Mouse (Mus musculus): ENCODE measurements around the gene Gm21190. TPM values are rescaled to one million over a fixed set of nuclear protein-coding genes. Genes with fewer than 3 reads are reported as not detected.
"Not testable (repeated sequence)": the region's sequence is repeated elsewhere in the genome, so short reads cannot be mapped to it uniquely, and the experiment has no call there.

Gm21190 gene
- total RNA-seq, 2 experiments from 2014 or later, result not detected

DNA sequence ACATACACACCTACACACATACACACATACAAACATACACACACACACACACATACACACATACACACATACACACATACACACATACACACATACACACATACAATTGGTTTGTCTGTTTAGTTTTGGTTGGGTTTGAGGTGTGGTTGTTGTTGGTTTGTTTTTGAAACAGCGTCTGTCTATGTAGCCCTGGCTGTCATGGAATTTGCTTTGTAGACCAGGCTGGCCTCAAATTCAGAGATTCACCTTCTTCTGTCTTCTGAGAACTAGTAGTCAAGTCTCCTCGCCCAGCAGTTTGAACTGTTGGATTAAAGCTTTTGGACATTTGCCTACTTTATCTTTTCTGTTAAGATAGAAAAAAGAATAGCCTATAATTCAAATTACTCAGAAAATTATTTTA lies 38.1 kb downstream of the Gm21190 start:
- not testable (repeated sequence) for DNase-seq (ENCODE audit: low spot score in 2 of 2)

DNA sequence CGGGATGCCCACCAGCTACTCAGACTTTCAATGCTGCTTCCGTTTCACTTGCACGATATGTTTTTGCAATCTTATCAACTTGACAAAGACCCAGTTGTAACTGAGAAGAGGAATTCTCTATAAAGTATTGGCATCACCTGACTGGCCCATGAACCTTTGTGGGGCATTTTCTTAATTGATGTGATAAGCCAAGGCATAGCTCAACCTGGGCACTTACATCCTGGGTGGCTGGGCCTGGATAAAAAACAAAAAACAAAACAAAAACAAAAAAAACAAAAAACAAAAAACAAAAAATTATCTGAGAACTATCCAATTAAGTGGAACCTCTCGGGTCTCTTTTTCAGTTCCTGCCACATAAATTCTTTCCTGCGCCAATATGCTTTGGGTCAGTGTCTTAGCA lies 40.3 kb downstream of the Gm21190 start:
- no peak for DNase-seq (ENCODE audit: low spot score in 2 of 2)

DNA sequence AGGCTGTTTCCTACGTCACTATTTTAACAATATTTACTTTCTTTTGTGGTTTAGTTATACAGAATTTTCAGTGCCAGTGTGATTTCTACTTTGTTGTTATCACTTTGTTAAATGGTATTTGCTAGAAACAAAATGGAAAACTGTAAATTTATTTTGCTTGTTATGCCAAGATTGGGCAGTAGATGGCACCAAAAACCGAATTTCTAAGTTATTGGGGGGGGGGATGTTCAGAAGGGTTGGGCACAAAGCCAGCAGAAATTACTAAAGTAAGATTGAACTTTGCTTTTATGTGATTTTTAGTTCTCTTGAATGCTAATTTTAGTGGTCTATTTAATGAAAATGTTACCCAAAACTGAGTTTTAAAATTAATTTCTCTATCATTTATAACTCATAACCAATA lies 44.4 kb downstream of the Gm21190 start:
- not testable (repeated sequence) for DNase-seq (ENCODE audit: low spot score in 2 of 2)

DNA sequence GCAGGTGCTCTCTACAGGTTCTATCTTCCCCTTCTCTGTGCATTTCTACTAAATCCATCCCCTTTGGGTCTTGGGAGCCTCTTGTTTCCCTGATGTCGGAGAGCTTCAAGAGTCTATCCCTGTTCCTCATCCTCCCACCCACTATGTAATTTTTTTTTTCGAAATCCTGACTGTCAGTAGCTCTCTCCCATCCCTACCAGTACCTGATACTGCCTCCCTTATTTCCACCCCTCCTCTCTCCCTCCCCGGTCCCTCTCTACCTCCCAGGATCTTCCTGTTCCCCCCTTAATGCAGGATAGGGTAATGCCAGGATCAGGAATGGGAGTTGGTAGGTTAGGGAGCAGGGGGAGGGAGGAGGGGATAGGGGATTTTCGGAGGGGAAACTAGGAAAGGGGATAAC lies 45.4 kb downstream of the Gm21190 start:
- DNase-seq (ENCODE audit: low spot score in 2 of 2), result not testable (repeated sequence)

DNA sequence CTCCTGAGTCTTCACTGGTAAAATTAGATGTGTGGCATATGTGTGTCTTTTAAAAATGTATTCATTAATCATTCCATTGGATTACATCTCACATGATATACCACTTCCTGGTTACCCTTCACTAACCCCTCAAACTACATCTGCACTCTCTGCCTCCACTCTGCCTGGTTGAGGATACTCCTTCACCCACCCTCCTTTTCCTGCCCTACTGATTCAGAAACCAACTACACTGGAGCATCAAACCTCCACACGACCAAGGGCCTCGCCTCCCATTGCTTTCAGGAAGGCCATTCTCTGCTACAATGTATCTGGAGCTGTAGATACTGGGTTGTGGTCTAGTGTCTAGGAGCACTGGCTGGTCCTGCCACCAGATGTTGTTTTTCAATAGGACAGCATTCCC lies 46.2 kb downstream of the Gm21190 start:
- not testable (repeated sequence) for DNase-seq (ENCODE audit: low spot score in 2 of 2)

DNA sequence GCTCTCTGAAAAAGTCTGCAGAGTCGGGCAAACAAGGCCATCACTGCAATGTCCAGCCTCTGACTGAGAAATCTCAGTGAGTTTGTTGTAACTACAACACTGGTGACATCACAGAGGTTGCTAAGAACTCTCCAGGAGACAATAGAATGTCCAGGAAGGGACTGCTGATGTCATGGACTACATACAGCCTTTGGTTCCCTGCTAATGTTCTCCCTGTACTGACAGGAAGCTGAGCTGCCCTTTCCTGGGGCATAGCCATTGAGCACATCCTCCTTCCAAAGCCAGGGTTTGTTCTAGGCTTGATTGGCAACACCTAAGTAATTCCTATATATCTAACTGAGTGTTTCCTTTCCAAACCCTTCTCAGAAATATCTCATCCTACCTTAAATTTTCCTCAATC lies 52.6 kb downstream of the Gm21190 start, which contains the start of gene Gm21149:
Gene Gm21149, minus strand, starts transcription at position 101 of the 400 bp plus-strand sequence.
- not testable (repeated sequence) for DNase-seq (ENCODE audit: low spot score in 2 of 2)

Other genes starting within 250 kb of the Gm21190 start
- gene Gm21149, start 52.7 kb downstream of the Gm21190 start, total RNA-seq (2021), result not detected
- not detected for gene Gm21083, start 48.1 kb upstream of the Gm21190 start, total RNA-seq (2021)
- not detected for gene Speer4d, start 89.8 kb upstream of the Gm21190 start, total RNA-seq (2021)
- not detected for gene 4930572O03Rik, start 127.8 kb upstream of the Gm21190 start, total RNA-seq (2021)
- not detected for gene Speer4c, start 185.0 kb upstream of the Gm21190 start, total RNA-seq (2021)